Mouse (Mus musculus): ENCODE measurements around the gene Ppm1g. TPM values are rescaled to one million over a fixed set of nuclear protein-coding genes. Genes with fewer than 3 reads are reported as not detected.
A peak's percentile ranks its signal among the peaks of the same experiment; 100 is the strongest.

The Ppm1g gene
- polyA plus RNA-seq, 2 experiments, result 98.8 to 118 TPM

DNA sequence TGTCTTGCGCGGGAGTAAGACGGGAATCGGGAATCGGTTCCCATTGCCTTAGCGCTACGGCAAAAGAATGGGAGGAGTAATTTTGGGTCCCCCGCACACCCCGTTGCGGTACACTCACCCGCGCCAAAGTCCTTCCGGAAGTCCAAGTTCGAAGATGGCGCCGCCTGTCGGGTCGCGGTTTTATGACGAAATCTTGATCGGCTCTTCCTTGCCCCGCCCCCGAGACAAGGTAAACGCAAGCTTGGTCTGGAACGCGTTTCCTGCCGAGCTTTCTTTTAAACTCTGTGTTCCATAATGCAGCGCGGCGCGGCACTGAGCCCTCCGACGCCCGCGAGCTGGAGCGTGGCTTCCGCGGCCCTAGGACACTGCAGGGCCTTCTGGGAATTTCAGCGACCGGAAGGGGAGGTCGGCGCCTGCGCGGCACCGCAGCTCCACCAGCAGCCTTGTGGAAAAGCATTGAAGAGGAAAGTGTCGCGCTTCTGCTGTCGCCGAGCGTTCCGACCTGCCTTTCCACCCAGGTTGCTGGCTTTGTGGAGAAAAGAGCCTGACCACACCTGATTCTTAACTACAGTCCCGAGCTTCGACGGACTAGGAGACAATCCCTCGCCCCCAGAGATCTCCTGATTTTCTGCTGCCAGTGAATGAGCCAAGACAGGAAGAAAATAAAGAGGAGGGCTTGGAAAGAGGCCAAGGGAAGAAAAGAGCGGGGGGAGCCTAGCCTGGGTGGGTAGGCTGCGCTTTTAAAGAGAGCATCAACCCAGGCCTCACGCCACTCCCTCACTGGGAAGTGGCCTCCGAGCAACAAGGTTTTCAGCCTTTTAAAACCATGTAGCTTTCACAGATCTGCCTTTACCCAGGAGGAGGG, 40.5 kb downstream of the Ppm1g start, which contains the start of the genes Gm29609 and Gtf3c2:
Gm29609 (minus strand) TSS at position 146 of the 865 bp plus-strand sequence.
Gtf3c2 (minus strand) TSS at position 379 of the 865 bp plus-strand sequence.
- peaks cover 6% of the 10 kb centered on the region for H3K4me1 ChIP-seq (ENCODE audit: control insufficient read depth, insufficient read depth, low read length)
- peak within 1 kb of the TSS; percentile 70 for H3K9ac ChIP-seq (ENCODE audit: low read depth, low read length, severe bottlenecking)
- H3K27ac ChIP-seq (replicated peaks; ENCODE audit: low read depth, low read length), result peak within 1 kb of the TSS; percentile 96
- WGBS, result under 1% methylated on average over 59 of the region's 59 CpGs
- H3K27me3 ChIP-seq (ENCODE audit: control insufficient read depth, insufficient read depth, low read length), result no peaks in the 10 kb centered on the region
- peak within 1 kb of the TSS; percentile 87 for H3K4me3 ChIP-seq (replicated peaks; ENCODE audit: low read length)
- no peaks in the 10 kb centered on the region for H3K36me3 ChIP-seq (ENCODE audit: control insufficient read depth, insufficient read depth, low read length)
- no peaks in the 10 kb centered on the region for H3K9me3 ChIP-seq (ENCODE audit: control insufficient read depth, low read length)
- DNase-seq (ENCODE audit: low spot score) (peak; percentile 98), ATAC-seq (ENCODE audit: low FRiP score, low read depth) (peak; percentile 96)
- H3K4me2 ChIP-seq (replicated peaks; ENCODE audit: low read depth, low read length, severe bottlenecking), result peak within 1 kb of the TSS; percentile 74
- TF ChIP-seq POLR2A (IDR thresholded peaks at IDR 0.05; ENCODE audit: borderline replicate concordance, extremely low read depth, insufficient read depth, insufficient read length), result peak; percentile 78; the same call in 1 of the 2 replicates

DNA sequence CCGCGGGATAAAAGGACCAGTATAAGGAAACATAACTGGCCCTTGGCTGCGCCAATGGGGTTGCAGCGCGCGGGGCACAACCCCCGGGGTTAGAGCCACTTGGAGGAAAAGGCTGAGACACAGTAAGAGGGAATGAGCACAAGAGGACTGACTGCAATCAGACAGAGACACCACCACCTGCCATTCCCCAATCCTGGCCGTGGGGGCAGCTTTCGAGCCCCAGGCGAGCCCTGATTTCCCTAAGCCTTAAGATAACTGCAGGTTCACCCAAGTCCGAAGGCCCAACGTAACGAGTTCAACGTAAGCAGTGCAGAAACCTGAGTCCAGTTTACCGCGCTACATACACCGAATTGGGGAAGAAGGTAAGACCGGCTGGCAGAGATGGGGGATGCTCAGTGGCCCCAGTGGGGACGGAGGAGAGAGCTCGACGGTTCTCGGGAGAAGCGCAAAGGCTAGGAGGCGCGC, 41.2 kb downstream of the Ppm1g start:
- peak overlapping the region; percentile 96 for H3K27ac ChIP-seq (replicated peaks; ENCODE audit: low read depth, low read length)
- DNase-seq (ENCODE audit: low spot score) (no peak), ATAC-seq (ENCODE audit: low FRiP score, low read depth) (peak; percentile 49)
- under 1% methylated on average over 25 of the region's 25 CpGs for WGBS
- no peaks in the 10 kb centered on the region for H3K27me3 ChIP-seq (ENCODE audit: control insufficient read depth, insufficient read depth, low read length)
- H3K4me2 ChIP-seq (replicated peaks; ENCODE audit: low read depth, low read length, severe bottlenecking), result peak overlapping the region; percentile 74
- TF ChIP-seq POLR2A (IDR thresholded peaks at IDR 0.05; ENCODE audit: borderline replicate concordance, extremely low read depth, insufficient read depth, insufficient read length), result no peak
- no peaks in the 10 kb centered on the region for H3K9me3 ChIP-seq (ENCODE audit: control insufficient read depth, low read length)
- H3K4me1 ChIP-seq (ENCODE audit: control insufficient read depth, insufficient read depth, low read length), result peaks cover 6% of the 10 kb centered on the region
- peak overlapping the region; percentile 70 for H3K9ac ChIP-seq (ENCODE audit: low read depth, low read length, severe bottlenecking)
- H3K36me3 ChIP-seq (ENCODE audit: control insufficient read depth, insufficient read depth, low read length), result peaks cover 3% of the 10 kb centered on the region
- H3K4me3 ChIP-seq (replicated peaks; ENCODE audit: low read length), result peak overlapping the region; percentile 87

DNA sequence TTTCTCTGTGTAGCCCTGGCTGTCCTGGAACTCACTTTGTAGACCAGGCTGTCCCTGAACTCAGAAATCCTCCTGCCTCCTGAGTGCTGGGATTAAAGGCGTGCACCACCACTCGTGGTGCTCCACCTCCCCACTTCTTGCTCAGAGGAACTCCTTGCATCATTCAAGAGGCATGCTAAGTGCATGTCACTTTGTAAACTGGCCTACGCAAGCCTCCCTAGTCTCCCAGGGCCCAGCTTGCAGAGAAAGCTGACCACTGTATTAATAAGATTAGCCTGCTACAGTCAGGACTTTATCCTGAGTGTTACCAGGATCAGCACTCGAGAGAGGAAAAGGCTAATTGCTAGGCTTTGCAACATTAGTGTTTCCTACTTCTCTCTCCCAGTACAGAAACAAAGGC, 51.9 kb downstream of the Ppm1g start:
- 93% methylated on average over 4 of the region's 4 CpGs for WGBS

DNA sequence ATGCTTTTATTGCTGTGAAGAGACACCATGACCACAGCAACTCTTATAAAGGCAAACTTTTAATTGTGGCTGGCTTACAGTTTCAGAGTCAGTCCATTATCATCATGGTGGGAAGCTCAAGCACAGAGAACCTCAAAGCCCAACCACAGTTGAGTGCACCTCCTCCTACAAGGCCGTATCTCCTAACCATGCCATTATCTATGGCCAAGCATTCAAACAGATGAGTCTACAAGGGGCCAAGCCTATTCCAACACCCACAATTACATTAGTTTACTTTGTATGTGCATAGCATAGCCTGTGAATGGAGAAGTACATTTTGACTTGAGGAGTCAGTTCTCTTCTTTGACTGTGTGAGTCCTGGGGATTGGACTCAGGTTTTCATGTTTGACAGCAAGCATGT, 55.6 kb downstream of the Ppm1g start:
- 92% methylated on average over 1 of the region's 1 CpGs for WGBS
- Histone ChIP-seq H3K4me1 (ENCODE audit: control insufficient read depth, insufficient read depth, low read length) (no peaks in the 10 kb centered on the region), H3K9me3 (ENCODE audit: control insufficient read depth, low read length) (no peaks in the 10 kb centered on the region), H3K27me3 (ENCODE audit: control insufficient read depth, insufficient read depth, low read length) (no peaks in the 10 kb centered on the region), H3K4me3 (replicated peaks; ENCODE audit: low read length) (no peak overlapping the region), H3K36me3 (ENCODE audit: control insufficient read depth, insufficient read depth, low read length) (peaks cover 89% of the 10 kb centered on the region), H3K9ac (ENCODE audit: low read depth, low read length, severe bottlenecking) (no peak overlapping the region), H3K27ac (replicated peaks; ENCODE audit: low read depth, low read length) (no peak overlapping the region), H3K4me2 (replicated peaks; ENCODE audit: low read depth, low read length, severe bottlenecking) (no peak overlapping the region)
- DNase-seq (ENCODE audit: low spot score), result no peak
- no peak for ATAC-seq (ENCODE audit: low FRiP score, low read depth)
- no peak for TF ChIP-seq POLR2A (IDR thresholded peaks at IDR 0.05; ENCODE audit: borderline replicate concordance, extremely low read depth, insufficient read depth, insufficient read length)

More for the DNA sequence above, 51.9 kb downstream of the Ppm1g start:
- Histone ChIP-seq H3K36me3 (ENCODE audit: control insufficient read depth, insufficient read depth, low read length) (peaks cover 91% of the 10 kb centered on the region), H3K4me3 (replicated peaks; ENCODE audit: low read length) (no peak overlapping the region), H3K27me3 (ENCODE audit: control insufficient read depth, insufficient read depth, low read length) (no peaks in the 10 kb centered on the region), H3K4me1 (ENCODE audit: control insufficient read depth, insufficient read depth, low read length) (no peaks in the 10 kb centered on the region), H3K27ac (replicated peaks; ENCODE audit: low read depth, low read length) (no peak overlapping the region), H3K4me2 (replicated peaks; ENCODE audit: low read depth, low read length, severe bottlenecking) (no peak overlapping the region), H3K9me3 (ENCODE audit: control insufficient read depth, low read length) (no peaks in the 10 kb centered on the region), H3K9ac (ENCODE audit: low read depth, low read length, severe bottlenecking) (no peak overlapping the region)
- ATAC-seq (ENCODE audit: low FRiP score, low read depth) (no peak), DNase-seq (ENCODE audit: low spot score) (no peak)
- no peak for TF ChIP-seq POLR2A (IDR thresholded peaks at IDR 0.05; ENCODE audit: borderline replicate concordance, extremely low read depth, insufficient read depth, insufficient read length)

DNA sequence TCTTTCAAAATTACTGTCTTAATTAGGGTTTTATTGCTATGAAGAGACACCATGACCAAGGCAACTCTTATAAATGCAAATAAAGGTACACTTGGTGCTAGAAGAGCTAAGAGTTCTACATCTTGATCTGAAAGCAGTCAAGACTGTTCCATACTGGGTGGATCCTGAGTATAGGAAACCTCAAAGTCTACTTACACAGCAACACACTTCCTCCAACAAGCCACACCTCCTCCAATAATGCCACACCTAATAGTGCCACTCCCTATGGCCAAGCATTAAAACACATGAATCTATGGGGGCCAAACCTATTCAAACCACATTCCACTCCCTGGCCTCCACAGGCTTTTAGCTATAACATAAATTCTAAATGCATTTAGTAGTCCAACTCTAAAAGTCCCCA, 58.0 kb downstream of the Ppm1g start:
- ATAC-seq (ENCODE audit: low FRiP score, low read depth), result no peak
- H3K27me3 ChIP-seq (ENCODE audit: control insufficient read depth, insufficient read depth, low read length), result no peaks in the 10 kb centered on the region
- no peaks in the 10 kb centered on the region for H3K9me3 ChIP-seq (ENCODE audit: control insufficient read depth, low read length)
- H3K4me1 ChIP-seq (ENCODE audit: control insufficient read depth, insufficient read depth, low read length), result no peaks in the 10 kb centered on the region
- H3K4me2 ChIP-seq (replicated peaks; ENCODE audit: low read depth, low read length, severe bottlenecking), result no peak overlapping the region
- TF ChIP-seq POLR2A (IDR thresholded peaks at IDR 0.05; ENCODE audit: borderline replicate concordance, extremely low read depth, insufficient read depth, insufficient read length), result no peak
- no peak for DNase-seq (ENCODE audit: low spot score)
- no peak overlapping the region for H3K4me3 ChIP-seq (replicated peaks; ENCODE audit: low read length)
- H3K9ac ChIP-seq (ENCODE audit: low read depth, low read length, severe bottlenecking), result no peak overlapping the region
- no peak overlapping the region for H3K27ac ChIP-seq (replicated peaks; ENCODE audit: low read depth, low read length)
- peaks cover 89% of the 10 kb centered on the region for H3K36me3 ChIP-seq (ENCODE audit: control insufficient read depth, insufficient read depth, low read length)

Measured in limb, embryonic 14.5 days (tissue).